Mouse (Mus musculus) Muller cell, postnatal 12 days (primary cell): Measurements from ENCODE around the gene Cnbd2.

Experiments
- DNase-seq: peaks from one replicate; pipeline ENCODE4 v3.0.0-alpha.2; 2015; ENCODE audit errors: inconsistent ontology term

Cnbd2 gene

DNA sequence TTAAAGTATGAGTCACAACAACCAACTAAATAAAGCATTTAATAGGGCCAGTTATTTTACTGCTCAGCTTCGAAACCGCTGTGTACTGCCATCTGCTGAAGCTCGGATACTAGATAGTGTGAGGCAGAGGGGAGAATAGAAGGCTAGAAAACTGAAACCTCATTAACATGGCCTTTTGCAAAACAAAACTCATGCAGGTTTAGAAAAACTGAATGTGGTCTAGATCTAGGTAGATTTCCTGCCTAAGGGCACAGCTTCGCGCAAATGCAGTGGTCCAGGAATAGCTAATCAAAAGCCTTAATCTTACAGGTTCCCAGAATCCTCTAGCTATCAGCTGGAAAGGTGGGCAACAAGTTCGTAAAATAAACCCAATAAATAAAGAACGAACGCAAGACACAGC, 658 bp upstream of the Cnbd2 start:
- DNase-seq = no peak

DNA sequence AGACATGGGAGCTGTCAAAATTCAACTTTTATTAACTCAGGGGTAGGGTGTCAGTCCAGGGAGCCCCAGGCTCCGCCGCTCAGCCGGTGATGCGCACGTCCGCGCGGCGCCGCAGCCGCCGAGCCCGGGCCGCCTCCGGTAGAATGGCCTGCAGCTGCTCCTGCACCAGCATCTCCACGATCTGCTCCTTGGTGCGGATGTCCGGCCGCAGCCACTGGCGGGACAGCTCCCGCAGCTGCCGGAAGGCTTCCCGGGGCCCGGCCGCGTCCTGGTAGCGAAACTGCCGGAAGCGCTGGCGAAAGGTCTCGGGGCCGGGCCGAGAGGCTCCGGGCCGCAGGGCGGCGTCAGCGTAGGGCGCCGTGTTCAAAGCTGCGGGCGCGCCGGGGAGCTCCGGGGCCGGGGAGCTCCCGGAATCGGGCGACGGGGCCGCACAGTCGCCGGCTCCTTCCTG, 233 bp upstream of the Cnbd2 start:
- DNase-seq = peak; percentile 75

DNA sequence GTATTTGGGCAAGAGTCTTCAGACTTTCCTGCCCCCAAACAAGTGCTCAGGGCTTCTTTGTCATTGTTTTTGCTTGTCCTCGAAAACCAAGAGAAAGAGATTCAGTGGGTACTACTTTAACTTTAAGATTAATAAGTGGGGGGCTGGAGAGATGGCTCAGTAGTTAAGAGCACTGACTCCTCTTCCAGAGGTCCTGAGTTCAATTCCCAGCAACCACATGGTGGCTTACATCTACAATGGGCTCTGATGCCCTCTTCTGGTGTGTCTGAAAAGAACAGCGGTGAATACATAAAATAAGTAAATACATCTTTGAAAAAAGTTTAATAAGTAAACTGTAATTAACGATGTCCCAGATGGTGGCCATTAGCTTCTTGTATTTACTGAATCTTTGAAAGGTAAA, 1.1 kb downstream of the Cnbd2 start:
- no peak for DNase-seq

DNA sequence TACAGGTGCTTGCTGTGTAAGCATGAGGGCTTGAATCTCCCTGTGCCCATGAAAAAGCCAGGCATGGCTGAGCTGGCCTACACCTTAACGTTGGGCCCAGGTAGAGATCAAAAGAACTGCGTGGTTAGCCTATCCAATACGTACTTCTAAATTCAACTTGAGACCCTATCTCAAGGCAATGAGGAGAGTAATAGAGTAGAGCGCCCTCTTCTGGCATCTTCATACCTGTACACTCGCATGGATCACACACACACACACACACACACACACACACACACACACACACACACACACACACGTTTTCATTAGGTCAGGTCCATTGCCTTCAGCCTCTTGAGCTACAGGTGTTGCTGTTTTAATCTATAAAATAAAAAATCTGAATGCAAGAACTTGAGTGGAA, 2.7 kb downstream of the Cnbd2 start:
- DNase-seq = no peak

DNA sequence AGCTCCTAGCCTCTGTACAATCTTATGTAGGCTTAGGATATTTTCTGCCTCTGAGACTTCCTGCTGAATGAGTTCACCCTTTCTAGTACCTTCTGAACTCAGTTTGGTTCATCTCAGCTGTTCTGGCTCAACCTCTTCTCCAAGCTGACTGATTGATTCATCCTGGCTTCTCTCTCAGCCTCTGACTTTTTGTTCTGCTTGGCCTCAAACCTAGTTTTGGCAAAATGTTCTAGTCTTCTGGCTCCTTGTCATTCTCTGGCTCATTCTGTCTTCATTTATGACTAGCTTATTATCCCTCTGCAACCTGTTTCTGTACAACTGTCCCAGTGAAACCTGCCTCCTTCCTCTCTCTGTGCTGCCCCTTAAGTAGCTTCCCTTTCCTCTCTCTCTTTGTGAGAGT, 6.4 kb downstream of the Cnbd2 start:
- no peak for DNase-seq

DNA sequence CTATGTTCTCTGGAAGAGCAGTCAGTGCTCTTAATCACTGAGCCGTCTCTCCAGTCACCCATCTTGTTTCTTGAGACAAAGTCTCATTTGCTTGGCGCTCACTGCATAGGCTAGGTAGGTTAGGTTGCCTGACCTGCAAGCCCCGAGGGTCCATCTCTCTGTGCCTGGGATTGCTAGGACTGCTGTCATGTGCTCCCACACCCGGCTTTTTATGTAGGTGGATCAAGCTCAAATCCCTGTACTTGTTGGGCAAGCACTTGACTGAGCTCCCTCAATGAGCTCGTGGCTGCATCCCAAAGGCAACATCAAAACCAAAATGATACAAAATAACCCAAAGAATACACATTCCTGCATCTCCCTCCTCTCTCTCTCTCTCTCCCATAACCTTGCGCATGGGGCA, 9.4 kb downstream of the Cnbd2 start:
- DNase-seq = no peak

DNA sequence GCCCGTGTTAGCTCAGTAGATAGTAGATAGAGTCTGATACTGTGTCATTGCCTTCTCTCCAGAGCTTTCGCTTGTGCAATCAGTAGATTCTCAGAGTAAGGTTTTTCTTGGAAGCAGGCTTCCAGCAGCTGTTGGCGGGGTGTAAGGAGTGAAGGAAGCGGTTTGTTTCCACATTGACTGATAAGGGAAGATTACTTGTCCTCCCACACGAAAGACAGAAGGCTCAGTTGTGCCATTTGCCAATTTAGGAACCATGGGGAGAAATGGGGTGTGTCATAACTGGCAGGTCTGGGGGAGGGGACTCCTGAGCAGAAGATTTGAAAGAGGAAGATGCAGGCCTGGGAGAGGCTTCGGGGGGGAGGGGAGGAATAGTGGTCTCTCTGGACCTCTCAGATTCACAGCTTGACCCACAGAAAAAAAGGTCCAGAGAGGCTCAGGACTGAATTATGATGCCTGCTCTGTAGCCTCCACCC, 12.1 kb downstream of the Cnbd2 start:
- no peak for DNase-seq

DNA sequence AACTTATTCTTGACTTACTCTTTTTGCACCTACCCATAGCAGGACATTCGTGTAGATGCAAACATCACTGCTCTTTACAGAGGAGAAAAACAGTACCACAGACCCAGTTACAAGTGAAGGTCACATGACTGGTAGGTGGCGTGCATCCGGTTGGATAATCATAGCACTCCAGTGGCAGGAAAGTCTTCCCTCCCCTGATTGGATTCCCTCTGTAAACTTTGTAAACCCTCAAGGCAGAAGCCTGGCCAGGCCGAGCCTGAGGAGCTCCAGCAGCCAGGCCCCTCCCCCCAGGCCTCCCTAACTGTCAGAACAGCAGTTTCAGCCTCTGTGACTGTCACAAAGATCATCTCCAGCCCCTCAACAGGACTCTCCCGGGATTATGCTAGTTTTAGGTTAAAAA, 12.6 kb downstream of the Cnbd2 start:
- no peak for DNase-seq

DNA sequence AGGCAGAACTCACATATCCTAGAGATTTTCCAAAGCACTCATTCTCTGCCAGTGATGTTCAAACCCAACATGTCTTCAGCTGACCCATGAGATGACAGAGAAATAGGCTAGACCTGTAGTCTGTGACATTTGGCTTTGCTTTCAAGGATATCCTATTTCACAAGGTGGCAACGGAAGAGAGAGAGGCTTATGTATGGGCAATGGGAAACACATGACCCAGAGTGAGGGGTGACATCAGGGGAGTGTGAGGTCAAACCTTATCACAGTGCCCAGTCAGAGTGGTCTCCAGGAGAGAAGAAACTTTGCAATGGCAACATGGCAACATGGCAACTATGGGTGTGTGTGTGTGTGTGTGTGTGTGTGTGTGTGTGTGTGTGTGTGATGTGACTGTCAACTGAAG, 18.6 kb downstream of the Cnbd2 start:
- DNase-seq = no peak

DNA sequence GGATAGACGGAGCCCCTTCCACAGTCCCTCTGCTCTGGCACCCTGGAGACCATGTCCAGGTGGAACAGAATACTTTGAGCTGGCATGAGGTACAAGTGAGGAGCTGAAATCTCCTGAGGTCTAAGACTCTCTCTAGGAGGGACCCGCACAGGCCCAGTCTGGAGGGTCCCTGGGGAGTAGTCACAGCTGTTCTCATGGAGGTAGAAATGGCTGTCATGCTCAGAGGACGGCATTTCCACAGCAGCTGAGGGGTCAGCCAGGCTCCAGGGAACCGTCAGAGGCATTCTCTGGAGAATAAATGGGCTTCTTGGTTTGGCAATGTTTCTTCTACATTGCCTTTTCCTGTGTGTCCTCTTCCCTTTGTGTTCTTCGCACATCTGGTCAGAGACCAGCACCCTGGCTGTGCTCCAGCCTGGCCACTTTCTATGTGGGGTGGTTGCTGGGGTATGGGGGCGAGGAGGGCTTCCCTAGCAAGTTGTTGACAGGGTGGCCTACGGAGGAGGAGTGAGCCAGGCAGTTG, 19.4 kb downstream of the Cnbd2 start:
- no peak for DNase-seq

DNA sequence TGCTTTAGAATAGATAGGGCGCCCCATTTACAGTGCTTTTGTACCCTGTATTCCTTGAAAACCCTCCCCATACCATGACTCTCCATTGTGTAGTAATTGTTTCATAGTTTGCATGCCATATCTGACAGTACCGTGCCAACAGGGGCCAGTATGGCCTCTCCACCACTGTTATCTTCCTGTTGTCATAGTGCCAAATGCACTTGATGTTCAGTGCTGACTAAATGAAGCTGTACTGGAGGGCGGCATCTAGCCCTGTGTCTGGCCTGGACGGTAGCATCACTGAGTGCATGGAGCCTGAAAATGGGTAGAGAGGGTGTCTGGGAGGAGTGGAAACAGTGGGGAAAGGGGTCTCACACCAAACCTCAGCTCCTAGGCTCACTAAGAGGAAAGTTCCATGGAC, 28.0 kb downstream of the Cnbd2 start:
- DNase-seq = no peak

DNA sequence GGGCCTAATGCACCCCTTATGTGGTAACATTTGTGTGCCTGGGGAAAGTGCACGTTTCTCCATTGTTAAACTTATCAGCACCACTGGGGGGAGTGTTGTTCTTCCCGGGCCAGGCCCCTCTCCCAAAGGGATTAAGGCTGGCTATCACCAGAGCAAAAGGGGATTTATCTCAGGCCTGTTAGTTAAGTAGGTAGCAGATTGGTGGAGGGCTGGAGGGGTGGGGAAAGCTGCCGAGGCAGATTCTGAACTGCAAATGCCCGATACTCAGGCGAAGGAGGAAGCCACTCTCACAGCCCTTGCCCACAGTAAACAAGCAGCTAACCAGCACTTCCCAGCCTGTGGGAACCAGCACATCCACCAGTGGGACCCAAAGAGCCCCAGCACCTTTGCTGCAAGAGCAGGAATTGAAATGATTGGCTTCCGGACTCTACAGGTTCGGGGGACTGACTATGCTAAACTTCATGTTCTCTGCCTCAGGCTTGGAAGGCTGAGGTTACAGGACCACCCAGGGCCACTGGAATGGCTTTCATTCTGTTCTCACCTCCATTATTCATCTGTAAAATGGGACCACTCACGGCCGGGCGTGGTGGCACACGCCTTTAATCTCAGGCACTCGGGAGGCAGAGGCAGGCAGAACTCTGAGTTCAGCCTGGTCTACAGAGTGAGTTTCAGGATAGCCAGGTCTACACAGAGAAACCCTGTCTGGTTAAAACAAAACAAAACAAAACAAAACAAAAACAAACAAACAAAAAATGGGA, 32.9 kb downstream of the Cnbd2 start:
- DNase-seq = peak; percentile 45

DNA sequence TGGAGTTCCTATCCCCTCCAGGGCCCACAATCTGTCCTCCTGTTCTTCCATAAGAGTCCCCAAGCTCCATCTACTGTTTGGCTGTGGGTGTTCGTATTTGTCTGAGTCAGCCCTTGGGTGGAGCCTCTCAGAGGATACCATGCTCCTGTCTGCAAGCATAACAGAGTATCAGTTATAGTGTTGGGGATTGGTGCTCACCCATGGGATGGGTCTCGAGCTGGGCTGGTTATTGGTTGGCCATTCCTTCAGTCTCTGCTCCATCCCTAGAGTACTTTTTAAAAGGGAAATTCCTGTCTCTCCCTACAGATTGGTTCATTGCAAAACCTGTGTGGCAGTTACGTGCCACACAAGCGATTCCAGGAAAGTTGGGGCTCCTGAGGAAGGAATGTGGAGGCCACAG, 36.7 kb downstream of the Cnbd2 start:
- DNase-seq = no peak

DNA sequence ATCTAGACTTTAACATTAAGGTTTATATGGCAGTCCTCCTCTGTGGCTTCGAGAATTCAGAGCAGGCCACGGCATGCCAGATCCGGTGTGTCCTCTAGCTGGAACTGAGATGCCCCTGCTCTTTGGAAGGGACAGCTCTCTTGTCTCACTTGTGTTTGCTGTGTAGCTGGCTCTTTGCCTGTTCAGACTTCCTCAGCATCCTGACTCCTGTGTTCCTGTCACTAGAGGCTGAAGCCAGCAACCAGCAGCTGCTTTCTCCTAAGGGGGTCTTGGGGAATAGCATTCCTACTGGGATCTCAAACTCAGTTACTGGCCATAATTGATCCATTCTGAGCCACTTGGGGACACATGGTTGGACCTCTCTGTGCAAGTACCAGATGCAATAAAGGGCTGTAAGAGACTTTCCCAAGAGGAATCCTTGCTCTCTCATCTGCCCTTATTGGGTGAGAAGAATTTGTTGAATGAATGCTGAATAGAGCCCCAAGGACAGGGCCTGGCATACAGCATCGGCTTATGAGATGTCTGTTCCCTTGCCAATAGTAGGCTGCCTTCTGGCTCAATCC, 37.3 kb downstream of the Cnbd2 start:
- peak; percentile 51 for DNase-seq

DNA sequence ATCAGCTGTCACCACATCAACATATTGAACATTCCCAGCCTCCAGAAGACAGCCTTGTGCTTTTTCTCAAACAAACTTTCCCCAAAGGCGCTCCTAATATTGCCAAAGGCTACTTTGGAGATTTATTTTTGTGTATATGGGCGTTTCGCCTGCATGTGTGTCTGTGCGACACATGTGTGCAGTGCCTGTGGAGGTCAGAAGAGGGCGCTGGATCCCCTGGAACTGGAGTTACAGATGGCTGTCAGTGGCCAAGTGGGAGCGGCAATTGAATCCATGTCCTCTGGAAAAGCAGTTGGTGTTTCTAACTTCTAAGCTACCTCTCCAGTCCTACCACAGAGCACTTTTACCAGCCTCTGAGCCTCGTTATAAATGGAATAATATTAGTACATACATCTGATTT, 39.1 kb downstream of the Cnbd2 start:
- DNase-seq = no peak

DNA sequence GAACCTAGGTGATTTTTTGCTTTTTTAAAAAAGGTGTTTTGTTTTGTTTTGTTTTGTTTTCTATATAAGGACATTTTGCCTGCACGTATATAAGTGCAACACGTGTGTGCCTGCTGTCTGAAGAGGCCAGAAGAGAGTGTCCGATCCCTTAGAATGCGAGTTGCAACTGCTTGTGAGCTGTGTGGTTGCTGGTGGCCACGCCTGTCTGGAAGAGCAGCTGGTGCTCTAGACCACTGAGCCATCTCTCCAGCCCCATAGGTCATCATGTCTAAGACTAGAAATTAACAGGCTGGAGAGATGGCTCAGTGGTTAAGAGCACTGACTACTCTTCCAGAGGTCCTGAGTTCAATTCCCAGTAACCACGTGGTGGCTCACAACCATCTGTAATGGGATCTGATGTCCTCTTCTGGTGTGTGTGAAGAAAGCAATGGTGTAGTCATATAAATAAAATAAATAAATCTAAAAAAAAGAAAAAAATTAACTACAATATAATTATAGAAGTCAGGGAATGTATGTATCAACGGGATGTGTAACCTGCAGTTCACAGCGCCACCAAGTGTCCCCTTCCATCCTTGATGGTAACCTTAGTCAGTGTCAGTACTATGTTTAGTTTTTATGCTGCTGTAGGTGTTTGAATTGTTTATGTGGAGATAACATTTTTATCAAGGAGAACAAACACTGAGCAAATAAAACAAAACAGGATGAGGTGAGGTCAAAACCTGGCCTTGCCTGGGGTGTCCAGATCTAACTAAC, 40.5 kb downstream of the Cnbd2 start:
- DNase-seq = no peak

DNA sequence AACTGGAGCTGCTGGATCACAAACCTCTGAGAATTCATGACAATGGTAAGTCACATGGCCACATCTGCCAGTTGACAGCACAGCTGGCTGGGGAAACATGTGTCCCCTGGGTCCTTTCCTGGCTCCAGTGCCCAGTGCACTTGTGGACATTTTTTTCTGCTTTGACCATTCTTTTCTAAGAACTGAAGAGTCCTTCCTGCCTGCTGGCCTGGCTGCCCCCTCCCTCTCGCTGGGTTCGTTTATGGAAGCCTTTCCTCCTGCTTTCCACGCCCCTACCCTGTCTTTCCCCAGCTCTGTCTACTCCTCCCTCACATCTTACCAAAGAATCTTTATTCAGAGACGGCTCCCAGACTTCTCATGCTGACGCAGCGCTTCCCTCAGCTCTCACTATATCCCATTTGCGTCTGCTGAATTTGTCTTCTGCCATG, 41.2 kb downstream of the Cnbd2 start:
- no peak for DNase-seq

DNA sequence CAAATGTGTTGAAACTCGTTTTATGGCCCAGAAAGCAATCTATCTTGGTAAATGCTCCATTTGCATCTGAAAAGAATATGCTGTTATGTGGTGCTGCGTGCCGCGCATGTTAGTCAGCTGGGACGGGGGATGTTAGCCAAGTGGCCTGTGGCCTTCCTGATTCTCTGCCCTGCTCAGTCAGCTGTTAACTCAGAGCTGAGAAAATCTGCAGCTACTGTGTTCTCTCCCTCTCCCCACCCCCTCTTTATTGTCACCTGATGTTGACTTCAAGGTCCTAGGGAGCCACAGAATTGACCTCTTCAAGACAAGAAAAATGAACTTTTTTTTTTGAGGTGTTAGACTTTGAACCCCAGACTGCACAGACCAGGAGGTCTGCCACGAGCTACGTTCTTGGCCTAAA, 43.9 kb downstream of the Cnbd2 start:
- DNase-seq = peak; percentile 88

DNA sequence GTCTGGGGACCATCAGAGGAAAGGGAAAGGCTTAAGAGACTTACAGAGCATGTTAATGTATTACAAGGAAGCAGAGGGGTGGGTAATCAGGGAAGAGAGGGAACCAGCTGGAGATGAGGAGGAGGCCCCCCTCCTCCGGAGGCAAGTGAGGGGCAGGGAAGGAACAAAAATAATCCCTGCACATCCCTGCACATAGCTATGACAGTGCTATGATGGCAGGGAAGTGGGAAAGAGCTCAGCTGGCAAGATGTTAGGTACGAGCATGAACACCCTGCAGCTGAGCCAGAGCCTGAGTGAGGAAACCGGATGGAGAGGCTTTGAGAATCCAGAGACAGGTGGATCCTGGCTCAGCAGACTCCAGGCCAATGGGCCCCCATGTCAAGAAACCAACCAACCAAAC, 56.4 kb downstream of the Cnbd2 start:
- no peak for DNase-seq

DNA sequence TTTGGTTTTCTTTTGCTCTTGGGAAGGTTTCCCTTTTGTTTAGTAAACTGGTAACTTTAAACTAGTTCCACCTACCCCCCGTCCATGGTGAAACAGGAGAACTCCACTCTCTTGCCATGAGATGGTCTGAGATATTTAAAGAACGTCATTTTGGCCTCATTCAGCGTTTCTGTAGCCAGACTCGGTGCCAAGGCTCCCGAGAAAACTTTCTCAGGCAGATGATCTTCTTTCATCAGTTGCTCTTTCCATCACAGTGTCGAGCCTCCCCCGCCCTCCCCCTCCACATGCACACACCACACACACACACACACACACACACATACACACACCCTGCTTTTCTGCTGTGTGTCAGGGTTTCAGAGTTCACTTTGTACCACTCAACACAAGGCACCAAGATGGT, 58.8 kb downstream of the Cnbd2 start:
- no peak for DNase-seq

DNA sequence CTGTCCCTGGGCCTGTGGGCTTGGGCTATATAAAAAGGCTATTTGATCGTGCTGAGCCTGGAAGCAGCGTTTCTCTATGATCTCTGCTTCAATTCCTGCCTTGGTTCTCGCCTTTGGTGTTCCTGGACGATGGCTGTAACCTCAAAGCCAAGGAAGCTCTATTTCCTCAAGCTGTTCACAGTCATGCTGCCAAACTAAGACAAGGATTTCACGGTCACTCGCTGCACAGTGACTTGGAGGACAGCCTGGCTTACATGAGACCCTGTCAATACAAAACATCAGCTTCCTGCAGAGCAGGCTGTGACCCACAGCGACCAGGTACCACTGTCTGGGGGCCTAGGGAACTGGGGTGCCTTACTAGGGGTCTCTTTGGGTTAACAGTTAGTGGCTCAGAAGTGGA, 64.9 kb downstream of the Cnbd2 start:
- DNase-seq = no peak

DNA sequence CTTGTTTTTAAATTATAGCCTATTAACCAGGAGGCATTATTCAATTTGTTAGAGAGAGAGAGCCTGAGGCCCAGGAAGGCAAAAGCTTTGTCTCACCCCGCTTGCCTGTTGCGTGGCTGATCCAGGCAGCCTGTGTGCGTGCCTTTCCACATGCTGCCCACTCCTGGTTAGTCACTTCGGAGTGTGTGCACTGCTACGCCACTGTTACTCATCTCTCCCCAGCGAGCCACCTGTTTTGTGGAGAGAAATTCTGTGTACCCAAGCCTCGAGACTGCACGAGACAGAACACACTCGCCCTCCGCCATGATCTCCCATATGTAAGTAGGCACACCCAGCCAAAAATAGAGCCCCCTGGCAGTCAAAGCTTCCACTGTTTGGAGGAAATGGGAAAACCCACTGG, 67.8 kb downstream of the Cnbd2 start:
- no peak for DNase-seq

DNA sequence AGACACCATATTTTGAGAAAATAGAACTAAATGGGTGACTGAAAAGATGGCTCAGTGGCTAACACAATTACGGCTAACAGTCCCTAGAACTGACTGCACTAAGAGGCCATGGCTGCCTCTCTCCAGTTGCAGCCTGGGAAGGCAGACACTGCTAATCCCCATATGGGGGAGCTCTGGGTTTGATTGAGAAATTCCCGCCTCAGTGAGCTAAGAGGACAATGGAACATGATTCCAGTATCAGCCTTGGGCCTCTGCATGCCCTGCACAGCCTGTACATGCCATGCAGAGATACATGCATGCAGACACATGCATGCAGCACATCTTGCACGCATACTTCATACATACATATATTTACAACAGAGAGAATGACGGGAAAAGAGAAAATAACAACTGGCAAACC, 69.3 kb downstream of the Cnbd2 start:
- DNase-seq = no peak
